Mouse (Mus musculus): Measurements from ENCODE around the gene Rpl26.

GRCm38 (mm10) chr11:68946001-68946400 is 44.6 kb downstream of the Rpl26 start:
- no peak for TF ChIP-seq POLR2A (IDR thresholded peaks at IDR 0.05; ENCODE audit: borderline replicate concordance, low read depth, low read length)
- no peak for TF ChIP-seq CTCF (IDR thresholded peaks at IDR 0.05; ENCODE audit: low read depth, low read length)

Data from bone marrow macrophage, adult 2 months (primary cell).